Mouse (Mus musculus): ENCODE data around the gene Nr4a1.

Nr4a1 gene

GRCm38 (mm10) chr15:101283183-101283910 lies 29.3 kb downstream of the Nr4a1 start:
- in situ Hi-C loops (cut with MboI, MseI): loop anchor here (25.0 kb wide), 1 partner anchor 1104 kb away; no protein-coding TSS in a partner anchor

DNA sequence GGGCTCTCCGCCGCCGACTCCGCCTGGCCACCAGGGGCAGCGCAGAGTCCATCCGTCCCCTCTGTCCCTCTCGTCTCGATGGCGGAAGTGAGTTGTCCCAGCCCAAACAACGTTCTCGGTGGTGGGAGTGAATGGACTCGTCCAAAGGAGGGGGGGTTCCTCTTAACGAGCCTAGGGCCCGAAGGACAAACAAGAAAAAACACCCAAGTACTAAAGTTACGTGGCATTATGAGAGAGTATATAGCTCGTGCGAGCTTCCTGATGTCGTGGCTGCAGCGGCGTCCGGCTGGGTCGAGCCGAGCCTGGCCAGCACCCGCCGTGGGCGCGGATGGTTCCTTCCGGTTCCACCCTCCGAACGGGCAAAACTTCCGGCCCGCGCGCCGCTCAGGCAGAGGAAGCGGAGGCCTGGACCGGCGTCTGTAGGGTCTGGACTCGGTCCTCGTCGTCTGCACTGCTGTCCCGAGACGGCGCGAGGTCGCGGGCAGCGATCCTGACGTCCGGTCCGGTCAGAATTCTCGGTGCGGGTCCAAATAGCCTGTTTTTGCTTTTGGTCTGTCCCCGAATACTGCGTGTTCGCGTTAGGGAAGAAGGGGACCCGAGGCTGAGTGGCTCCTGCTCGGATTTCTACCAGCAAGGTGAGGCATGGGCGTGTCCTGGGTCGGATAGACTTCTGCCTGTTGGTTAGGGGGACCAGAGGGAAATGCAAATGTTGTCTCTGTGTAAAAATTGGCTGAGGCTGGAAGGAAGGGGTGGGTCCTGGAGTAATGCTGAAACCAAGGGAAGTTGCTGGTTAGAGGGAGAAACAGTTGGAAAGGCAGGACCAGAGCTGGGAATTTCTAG lies 30.1 kb downstream of the Nr4a1 start, which contains the start of gene Atg101:
Atg101 (plus strand) TSS at position 362 of the 840 bp plus-strand sequence.
- in situ Hi-C loops (cut with MboI, MseI): loop anchor here (25.0 kb wide), 1 partner anchor 1103 kb away; no protein-coding TSS in a partner anchor

DNA sequence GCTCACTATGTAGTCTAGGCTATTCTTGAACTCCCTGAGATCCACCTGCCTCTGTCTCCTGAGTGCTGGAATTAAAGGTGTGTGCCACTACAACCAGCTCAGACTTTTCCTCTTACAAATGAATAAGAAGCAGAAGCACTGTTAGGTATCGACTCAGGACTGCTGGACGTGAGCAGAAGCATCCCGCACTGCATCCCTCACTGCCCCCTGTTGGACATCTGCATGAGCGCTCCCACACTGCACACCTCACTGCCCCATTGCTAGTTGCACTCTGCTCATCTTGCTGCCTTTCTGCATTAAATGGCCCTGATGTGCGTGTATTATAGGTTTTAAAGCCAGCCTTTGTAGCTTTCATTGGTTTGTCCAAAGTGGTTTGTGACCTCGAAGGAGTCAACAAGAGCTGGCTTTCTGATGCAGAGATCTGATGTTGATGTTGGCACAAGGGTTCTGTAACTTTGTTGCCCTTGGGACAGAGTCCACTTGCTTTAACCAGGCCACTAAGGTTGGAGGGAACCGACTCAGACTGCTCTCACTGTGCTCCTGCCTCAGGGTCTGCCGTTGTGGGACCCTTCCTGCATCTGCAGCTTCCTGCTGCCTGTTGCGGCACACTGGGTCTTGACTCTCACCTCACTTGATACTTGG lies 32.2 kb downstream of the Nr4a1 start:
- in situ Hi-C loops (cut with MboI, MseI): loop anchor here (25.0 kb wide), 1 partner anchor 1101 kb away; no protein-coding TSS in a partner anchor

GRCm38 (mm10) chr15:101287361-101287760 lies 33.3 kb downstream of the Nr4a1 start:
- in situ Hi-C loops (cut with MboI, MseI): loop anchor here (25.0 kb wide), 1 partner anchor 1100 kb away; no protein-coding TSS in a partner anchor

- in situ Hi-C loops (cut with MboI, MseI): loop anchor here (25.0 kb wide), 1 partner anchor 1097 kb away; no protein-coding TSS in a partner anchor
Measured at GRCm38 (mm10) chr15:101290354-101290753, 36.3 kb downstream of the Nr4a1 start.

DNA sequence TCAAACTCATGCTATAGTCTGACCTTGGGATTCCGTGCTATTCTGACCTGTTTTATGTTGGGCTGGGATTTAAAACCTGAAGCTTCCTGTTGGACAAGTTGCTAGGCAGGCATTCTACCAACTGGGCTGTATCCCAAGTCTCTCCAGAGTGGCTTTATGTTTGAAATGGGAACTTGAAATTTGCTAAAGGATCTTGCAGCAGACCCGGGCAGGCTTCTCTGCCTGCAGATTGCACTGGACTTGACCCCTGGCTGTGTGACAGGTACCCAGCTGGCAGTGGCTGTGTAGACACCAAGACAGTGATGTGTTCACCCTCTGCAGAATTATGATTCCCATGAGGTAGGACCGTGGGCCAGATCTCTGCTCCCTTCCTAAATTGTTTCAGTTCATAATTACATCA lies 37.9 kb downstream of the Nr4a1 start:
- in situ Hi-C loops (cut with MboI, MseI): loop anchor here (25.0 kb wide), 1 partner anchor 1095 kb away; no protein-coding TSS in a partner anchor

- in situ Hi-C loops (cut with MboI, MseI): loop anchor here (25.0 kb wide), 1 partner anchor 1094 kb away; no protein-coding TSS in a partner anchor
Measured at GRCm38 (mm10) chr15:101293025-101293621, 39.1 kb downstream of the Nr4a1 start, which contains the start of gene 6030408B16Rik. Gene 6030408B16Rik (plus strand): TSS chr15:101293212.

- in situ Hi-C loops (cut with MboI, MseI): loop anchor here (25.0 kb wide), 1 partner anchor 1093 kb away; no protein-coding TSS in a partner anchor
Measured at GRCm38 (mm10) chr15:101294028-101294894, 40.2 kb downstream of the Nr4a1 start.

DNA sequence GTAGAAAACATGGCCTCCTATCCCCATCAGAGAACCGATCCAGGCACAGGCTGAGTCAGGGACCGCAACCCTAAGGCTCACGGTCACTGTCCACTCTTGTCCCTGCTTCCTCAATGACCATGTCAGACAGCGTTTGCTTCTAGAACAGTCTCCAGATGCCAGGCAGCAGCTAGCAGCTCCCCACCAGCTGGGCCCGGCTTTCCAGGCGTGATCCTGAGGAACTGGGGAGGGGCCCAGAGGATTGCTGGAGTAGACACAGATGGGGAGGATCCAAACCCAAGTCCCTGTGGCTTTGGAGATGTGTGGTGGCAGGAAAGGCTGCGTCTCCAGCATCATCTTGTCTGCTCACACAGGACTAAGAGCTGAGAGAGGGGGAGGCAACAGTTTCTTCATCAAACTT lies 41.0 kb downstream of the Nr4a1 start:
- in situ Hi-C loops (cut with MboI, MseI): loop anchor here (25.0 kb wide), 1 partner anchor 1092 kb away; no protein-coding TSS in a partner anchor

- in situ Hi-C loops (cut with MboI, MseI): loop anchor here (25.0 kb wide), 1 partner anchor 1092 kb away; no protein-coding TSS in a partner anchor
Measured at GRCm38 (mm10) chr15:101295616-101296015, 41.5 kb downstream of the Nr4a1 start.

GRCm38 (mm10) chr15:101296091-101296490 lies 42.0 kb downstream of the Nr4a1 start:
- in situ Hi-C loops (cut with MboI, MseI): loop anchor here (25.0 kb wide), 1 partner anchor 1091 kb away; no protein-coding TSS in a partner anchor

DNA sequence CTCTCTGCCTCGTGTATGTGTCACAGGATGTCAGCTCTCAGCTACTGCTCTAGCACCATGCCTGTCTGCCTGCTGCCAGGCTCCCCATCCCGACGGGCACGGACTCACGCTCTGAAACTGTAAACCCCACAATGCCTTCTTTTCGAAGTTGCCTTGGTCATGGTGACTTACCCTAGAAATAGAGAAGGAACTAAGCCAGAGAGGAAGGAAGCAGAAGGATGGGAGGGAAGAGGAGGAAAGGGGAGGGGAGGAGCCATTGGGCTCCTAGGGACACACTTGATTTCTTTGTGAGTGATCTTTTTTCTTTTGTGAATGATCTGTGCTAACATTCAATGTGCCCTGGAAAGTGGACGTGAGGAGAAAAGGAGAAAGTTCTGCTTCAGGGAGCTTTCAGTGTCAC lies 43.9 kb downstream of the Nr4a1 start:
- in situ Hi-C loops (cut with MboI, MseI): loop anchor here (25.0 kb wide), 1 partner anchor 1089 kb away; no protein-coding TSS in a partner anchor

DNA sequence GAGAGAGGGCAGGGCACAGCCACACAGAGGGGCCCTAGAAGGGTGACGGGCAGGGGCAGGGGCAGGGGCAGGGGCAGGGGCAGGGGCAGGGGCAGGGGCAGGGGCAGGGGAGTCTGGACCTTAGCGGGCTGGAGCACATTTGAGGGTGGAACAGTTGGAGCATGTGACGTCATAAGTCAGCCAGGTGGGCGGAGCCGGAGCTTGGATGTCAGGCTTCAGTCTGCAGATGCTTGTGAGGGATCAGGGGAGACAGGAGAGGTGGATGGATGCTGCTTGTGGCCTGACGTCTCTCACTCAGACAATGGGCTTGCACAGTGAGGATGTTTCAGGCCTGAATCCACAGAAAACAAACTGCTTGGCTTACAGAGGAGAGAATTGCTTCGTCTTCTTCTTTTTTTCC lies 44.5 kb downstream of the Nr4a1 start:
- in situ Hi-C loops (cut with MboI, MseI): loop anchor here (25.0 kb wide), 1 partner anchor 1089 kb away; no protein-coding TSS in a partner anchor

- in situ Hi-C loops (cut with MboI, MseI): loop anchor here (25.0 kb wide), 1 partner anchor 1088 kb away; no protein-coding TSS in a partner anchor
Measured at GRCm38 (mm10) chr15:101299480-101299960, 45.5 kb downstream of the Nr4a1 start.

- in situ Hi-C loops (cut with MboI, MseI): no loop called here
Measured at GRCm38 (mm10) chr15:101300128-101300527, 46.1 kb downstream of the Nr4a1 start.

GRCm38 (mm10) chr15:101302201-101302600 lies 48.1 kb downstream of the Nr4a1 start:
- in situ Hi-C loops (cut with MboI, MseI): no loop called here

- in situ Hi-C loops (cut with MboI, MseI): no loop called here
Measured at GRCm38 (mm10) chr15:101303830-101304229, 49.8 kb downstream of the Nr4a1 start.

GRCm38 (mm10) chr15:101306459-101306858 lies 52.4 kb downstream of the Nr4a1 start:
- in situ Hi-C loops (cut with MboI, MseI): no loop called here
